Mouse (Mus musculus) T-helper 1 cell (primary cell): ENCODE measurements around the gene Atg9b.

ENCODE experiments used
- in situ Hi-C: fragments of 300-600 bp; cut with MboI, MseI; formaldehyde crosslinking; loops from one replicate; pipeline ENCODE4 v1.15.1; 2025; ENCODE audit warnings: high pct_unique_total_duplicates

Atg9b gene

DNA sequence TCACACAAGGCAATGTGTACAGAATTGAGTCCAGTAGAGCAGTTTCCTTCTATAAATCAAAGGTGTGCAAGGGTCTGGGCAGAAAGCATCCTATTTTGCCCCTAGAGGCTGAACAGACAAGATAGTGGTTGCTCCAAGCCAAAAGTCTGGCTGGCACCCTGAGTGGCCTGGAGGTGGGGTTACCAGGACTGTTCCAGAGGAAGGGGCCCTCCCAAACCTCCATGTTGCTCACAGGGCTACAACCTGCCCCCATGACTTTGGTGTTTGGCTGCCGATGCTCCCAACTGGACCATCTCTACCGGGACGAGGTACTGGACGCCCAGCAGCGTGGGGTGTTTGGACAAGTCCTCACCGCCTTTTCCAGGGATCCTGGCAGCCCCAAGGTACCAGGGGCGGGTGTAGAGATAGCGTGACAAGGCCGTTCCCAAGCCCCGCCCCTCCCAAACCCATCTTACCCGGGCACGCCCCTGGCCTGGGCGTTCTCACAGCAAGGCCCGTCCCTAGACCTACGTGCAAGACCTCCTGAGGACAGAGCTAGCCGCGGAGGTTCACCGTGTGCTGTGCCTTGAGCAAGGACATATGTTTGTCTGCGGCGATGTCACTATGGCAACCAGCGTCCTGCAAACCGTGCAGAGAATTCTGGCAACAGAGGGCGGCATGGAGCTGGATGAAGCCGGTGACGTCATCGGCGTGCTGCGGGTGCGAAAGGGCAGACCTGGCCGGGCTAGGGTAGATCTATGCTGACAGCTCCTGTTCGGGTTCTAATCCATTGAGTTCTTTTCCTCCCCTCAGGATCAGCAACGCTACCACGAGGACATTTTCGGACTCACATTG is 8.7 kb downstream of the Atg9b start:
- in situ Hi-C loops: loop anchor here (25.0 kb wide), 1 partner anchor 996 kb away; no protein-coding TSS in a partner anchor

DNA sequence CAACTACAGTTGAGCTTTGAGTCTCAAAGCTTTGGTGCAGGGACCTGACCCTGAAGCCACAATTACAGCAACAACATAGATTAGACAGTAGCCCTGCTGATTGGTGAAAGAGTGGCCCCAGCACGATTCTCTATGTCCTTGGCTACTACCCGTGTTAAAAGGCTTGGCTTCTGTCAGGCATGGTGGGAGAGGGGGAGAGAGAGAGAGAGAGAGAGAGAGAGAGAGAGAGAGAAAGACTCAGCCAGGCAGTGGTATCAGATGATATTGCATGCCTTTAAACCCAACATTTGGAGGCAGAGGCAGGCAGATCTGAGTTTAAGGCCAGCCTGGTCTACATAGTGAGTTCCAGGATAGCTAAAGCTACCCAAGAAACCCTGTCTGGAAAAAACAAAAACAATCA is 10.0 kb downstream of the Atg9b start:
- in situ Hi-C loops: loop anchor here (25.0 kb wide), 1 partner anchor 995 kb away; no protein-coding TSS in a partner anchor

DNA sequence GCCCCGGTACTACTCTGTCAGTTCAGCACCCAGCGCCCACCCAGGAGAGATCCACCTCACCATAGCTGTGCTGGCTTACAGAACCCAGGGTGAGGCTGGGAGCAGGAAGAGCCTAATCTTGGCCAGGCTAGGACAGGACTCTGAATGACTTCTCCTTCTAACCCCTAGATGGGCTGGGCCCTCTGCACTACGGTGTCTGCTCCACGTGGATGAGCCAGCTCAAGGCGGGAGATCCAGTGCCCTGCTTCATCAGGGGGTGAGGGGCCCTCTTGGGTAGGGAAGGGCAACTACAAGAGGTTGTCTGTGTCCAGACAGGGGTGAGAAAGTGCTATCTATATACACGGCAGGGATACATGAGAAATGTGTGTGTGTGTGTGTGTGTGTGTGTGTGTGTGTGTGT is 10.5 kb downstream of the Atg9b start:
- in situ Hi-C loops: loop anchor here (25.0 kb wide), 1 partner anchor 994 kb away; no protein-coding TSS in a partner anchor

DNA sequence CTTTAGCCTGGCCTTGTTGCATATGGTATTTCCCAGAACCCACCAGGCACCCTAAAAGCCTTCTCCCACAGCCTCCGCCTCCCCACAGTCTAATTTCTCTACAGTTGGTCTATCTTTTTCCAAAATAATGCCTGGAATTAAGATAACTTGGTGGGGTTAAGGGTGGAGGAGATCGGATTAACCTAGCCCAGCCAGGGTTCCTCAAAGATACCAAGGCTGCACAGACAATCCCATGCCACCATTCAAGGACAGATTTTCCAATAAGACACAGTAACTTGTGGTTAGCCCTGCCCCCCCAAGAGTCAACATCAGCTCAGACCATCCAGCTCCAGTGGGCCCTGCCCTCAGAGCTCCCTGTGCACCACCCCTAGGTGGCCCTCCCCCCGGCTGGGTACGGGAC is 11.4 kb downstream of the Atg9b start:
- in situ Hi-C loops: loop anchor here (25.0 kb wide), 1 partner anchor 993 kb away; no protein-coding TSS in a partner anchor

DNA sequence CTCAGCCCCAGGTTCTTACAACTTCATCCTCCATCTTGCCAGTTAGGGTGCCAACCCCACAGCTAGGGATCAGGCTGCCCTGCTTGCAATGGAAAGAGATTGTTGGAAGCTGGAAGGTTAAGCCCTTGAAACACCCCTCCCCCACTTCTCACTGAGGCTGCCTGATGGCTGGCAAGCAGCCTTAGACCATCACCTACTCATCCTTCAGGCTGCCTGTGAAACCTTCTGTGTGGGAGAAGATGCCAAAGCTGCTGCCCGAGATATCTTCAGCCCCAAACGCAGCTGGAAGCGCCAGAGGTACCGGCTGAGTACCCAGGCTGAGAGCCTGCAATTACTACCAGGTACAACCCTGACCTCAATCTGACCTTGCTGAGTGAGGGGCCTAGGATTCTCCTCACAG is 12.4 kb downstream of the Atg9b start:
- in situ Hi-C loops: loop anchor here (25.0 kb wide), 1 partner anchor 992 kb away; no protein-coding TSS in a partner anchor

DNA sequence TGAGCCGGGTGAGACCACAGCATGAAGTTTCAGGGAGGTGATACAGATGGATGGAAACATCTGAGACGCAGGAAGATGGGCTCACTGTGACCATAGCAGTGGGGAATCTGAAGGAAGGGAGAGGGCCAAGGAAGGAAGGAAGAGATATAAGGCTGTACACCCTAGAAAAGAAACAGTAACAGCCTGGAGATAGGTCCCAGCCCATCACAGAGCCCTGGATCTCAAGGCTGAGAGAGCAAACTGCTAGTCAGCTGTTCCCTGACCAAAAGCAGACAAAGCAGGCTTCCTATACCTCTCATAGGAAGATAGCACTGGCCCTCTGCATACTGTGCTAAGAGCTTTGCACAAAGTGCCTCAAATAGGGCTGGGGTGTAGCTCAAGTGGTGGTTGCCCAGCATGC is 13.2 kb downstream of the Atg9b start:
- in situ Hi-C loops: loop anchor here (25.0 kb wide), 1 partner anchor 991 kb away; no protein-coding TSS in a partner anchor

DNA sequence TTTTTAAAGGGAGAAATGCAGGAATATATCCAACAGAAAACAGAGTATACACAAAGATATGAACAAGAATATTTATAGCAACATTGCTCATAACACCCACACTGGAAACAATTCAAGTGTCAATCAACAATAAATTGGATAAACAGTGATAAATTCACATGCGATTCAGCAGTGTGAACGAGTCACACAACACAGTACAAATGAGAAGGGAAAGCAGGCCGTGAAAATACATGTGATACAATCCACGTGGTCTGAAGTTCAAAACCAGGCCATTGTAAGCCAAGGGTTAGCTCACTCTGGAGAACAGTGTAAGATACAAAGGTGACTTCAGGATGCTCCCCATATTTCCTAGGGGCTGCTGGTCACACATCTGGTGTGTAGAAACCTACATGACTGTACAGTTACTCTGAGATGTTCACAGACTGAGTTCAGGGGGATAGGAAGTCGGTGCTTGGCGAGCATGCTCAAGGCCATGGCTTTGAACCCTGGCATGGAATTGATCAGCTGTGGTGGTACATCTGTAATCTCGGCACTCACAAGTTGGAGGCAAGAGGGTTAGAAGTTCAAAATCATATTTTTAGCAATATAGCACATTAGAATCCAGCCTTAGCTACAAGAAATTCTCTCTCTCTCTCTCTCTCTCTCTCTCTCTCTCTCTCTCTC is 17.1 kb downstream of the Atg9b start:
- in situ Hi-C loops: loop anchor here (25.0 kb wide), 1 partner anchor 987 kb away; no protein-coding TSS in a partner anchor

DNA sequence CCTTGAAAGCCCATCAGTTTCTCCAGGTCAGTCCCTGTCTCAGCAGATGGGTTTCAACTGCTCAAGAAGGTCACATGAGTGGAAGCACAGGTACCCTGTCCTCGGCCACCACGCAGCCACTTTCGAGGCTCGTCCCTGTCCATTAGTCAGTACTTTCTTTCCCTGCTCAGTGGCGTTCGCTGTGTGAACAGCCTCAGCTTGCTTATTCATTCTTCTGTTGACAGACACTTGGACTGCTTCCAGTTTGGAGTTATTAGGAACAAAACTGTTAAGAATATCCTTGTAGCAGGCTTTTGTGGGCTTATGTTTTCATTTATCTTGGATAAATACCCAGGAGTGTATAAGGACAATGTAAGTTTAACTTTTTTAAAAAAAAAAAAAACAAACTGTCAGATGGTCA is 17.7 kb downstream of the Atg9b start:
- in situ Hi-C loops: no loop called here

DNA sequence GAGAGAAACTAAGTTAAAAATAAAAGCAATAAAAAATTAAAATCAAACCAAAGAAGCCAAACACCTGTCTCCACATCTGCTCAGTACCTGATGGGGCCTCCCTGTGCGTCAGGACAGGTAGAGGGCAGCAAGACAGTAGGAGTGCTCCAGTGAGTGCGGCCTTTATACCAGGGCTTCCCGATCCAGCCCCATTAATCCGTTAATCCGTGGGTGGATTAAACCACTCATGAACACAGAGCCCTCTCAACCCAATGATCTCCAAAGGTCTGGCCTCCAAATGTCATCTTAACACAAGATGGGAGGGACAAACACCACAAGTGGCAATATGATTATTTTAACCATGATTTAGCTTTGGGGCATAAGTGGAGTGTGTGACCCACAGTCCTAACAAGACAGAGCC is 18.1 kb downstream of the Atg9b start:
- in situ Hi-C loops: no loop called here

DNA sequence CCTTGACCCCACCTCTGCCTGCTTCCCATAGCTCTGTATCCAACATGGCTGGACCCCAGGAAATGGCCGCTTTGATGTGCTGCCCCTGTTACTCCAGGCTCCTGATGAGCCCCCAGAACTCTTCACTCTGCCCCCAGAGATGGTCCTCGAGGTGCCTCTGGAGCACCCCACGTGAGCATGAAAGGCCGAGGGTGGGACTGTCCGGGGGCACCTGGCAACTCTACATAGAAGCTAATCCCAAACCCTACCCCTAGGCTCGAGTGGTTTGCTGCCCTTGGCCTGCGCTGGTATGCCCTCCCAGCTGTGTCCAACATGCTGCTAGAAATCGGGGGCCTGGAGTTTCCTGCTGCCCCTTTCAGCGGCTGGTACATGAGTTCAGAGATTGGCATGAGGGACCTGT is 22.2 kb downstream of the Atg9b start:
- in situ Hi-C loops: no loop called here

DNA sequence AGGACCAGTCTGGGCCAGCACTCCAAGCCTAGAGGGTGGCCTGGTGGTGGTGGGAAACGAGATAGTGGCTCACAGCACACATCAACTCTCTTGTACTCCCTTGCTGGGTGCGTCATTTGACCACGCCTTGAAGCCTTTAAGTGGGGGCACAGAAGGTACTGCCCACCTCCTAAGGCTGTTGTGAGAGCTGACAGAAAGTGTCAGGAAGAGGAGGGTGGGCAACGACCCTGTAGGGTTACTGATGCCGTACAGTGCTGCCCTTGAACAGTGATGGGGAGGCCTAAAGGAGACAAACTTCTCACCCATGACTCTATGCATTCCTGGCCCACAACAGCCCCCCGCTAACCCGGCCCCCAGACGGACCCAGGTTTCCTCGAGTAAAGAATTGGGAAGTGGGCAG is 25.5 kb downstream of the Atg9b start:
- in situ Hi-C loops: no loop called here

DNA sequence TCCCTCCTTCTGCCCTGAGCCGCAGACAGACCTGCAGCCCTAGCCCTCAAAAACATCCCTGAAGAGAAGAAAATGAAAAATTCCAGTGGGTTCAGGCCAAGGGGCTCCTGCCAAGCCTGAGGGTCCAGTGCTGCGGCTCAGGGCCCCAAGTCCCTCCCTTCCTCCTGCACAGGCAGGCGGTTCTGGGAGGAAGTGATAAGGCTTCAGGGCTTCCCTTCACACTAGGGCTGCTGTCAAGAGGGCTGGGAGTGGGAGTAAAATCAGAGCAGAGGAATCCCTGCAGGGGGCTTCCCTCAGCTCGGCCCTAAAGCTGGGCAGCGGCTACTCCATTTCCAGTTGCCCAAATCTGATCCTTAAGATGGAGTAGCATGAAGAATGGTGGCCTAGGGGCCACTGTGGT is 26.4 kb downstream of the Atg9b start:
- in situ Hi-C loops: no loop called here

DNA sequence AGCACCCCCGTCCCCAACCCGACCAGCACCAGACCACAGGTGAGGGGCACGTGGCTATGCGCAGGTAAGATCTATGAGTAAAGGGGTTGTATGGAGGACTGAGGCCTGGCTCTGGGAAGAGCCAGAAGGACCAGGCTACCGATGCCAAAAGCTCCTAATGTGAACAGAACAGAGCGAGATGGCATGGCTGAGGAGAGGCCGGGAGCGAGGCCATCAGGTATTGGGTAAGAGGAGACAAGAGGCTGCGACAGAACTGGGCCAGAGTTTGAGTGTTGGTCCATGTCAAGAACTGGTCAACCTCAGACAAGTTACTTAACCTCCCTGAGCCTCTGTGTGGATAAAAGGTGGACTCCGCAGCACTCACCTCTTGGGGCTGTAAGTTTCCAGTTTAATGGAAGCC is 27.0 kb downstream of the Atg9b start:
- in situ Hi-C loops: loop anchor here (5.0 kb wide), 1 partner anchor 103 kb away; no protein-coding TSS in a partner anchor

DNA sequence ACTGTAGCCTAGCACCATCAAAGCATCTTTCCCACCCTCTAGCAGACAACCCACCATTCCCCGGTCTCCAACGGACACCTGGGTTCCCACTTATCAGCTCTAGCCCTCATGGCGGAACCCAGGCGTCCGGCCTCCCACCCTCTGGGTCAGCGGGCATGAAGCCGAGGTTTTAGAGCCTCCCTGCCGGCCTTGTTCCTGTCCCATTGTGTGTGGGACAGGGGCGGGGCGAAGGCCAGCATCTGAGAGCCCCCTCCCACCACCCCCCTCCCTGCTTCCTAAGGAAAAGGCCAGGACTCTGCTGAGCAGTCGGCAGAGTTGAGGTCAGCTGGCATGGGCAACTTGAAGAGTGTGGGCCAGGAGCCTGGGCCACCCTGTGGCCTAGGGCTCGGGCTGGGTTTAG is 27.4 kb downstream of the Atg9b start, which contains the start of gene Nos3:
TSS of gene Nos3 (plus strand) at position 303 of the 400 bp plus-strand sequence.
- in situ Hi-C loops: loop anchor here (5.0 kb wide), 1 partner anchor 102 kb away; no protein-coding TSS in a partner anchor

DNA sequence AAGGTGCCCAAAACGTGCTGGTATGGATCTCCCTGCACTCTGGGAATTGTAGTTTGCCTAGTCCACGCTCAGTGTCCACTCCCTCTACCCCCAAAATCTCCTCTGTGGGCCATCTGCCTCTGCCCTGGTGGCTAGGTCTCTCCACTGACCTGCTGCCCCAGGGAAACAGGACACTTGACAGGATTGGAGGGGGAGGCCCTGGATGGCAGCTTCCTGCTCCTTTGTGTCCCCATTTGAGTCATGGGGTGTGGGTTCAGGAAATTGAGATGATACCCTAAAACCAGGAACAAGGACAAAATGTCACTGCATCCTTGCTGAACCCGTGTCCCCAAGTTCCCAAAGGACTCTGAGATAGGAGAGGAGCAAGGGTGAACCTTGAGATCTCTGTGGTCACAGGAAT is 27.9 kb downstream of the Atg9b start:
- in situ Hi-C loops: loop anchor here (5.0 kb wide), 1 partner anchor 102 kb away; no protein-coding TSS in a partner anchor

DNA sequence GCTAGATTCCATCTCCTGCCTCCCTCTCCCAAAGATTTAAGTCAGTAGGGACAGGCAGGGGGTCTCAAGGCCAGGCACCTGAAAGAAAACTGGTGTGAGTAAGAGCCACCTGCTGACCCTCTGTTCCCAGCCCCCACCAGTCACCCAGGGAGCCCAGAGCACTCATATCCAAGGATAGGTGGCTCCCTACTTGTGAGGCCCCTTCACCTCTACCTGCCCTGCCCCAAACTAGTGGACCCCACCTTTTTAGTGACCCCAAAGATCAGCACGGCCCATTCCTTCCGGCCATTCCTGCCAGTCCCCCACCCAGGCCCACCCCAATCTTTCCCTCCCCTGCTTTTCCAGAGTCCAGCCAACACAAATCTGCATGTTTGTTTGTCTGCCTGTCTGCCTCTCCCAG is 28.5 kb downstream of the Atg9b start:
- in situ Hi-C loops: loop anchor here (5.0 kb wide), 1 partner anchor 101 kb away; no protein-coding TSS in a partner anchor

DNA sequence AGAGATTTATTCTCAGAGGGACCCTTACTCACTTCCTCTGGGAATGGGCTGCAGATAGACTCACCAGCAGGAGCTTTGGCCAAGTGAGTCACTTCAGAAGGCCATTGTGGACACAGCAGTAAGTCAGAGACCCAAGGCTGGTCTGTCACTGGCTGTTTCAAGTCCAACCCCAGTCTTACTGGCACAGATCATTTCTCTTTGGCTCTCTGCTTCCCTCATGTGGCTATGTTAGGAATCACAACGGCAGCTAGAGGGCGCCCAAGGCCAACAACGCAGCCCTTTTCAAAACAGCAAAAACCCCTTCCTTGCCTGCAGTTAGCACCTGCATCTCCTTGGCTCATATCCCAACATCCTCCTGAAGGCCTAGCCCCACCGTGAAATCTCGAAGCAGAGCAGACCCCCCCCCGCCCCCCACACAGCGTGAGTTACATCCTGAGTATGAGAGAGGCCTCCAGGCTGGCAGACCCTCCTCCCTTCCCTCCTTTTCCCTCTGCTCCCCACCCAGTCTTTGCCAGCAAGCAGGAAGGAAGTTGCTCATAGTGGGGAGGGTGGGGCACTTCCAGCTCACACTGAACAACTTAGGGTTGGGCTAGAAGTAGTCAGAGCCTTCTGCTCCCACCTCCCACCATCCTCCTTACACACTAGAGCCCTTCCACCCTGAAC is 31.0 kb downstream of the Atg9b start:
- in situ Hi-C loops: loop anchor here (5.0 kb wide), 1 partner anchor 99 kb away; no protein-coding TSS in a partner anchor

DNA sequence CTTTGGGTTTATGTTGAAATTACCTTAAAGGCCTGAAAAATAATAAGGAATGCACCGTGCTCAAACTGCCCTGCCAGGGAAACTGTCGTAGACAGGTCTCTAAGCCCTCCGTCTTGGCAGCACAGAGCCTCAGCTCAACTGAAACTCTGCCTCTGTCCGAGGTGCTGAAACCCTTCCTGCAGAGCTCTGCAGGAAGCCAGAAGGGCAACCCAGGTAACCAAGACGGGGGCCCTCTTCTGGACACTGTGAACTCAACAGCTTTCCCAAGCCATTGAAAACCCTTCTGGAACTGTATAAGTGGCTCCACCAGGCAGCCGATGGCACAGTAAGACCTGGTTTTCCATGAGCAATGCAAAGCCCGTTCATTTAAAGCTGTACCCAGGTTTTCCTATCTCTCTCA is 34.5 kb downstream of the Atg9b start:
- in situ Hi-C loops: no loop called here

DNA sequence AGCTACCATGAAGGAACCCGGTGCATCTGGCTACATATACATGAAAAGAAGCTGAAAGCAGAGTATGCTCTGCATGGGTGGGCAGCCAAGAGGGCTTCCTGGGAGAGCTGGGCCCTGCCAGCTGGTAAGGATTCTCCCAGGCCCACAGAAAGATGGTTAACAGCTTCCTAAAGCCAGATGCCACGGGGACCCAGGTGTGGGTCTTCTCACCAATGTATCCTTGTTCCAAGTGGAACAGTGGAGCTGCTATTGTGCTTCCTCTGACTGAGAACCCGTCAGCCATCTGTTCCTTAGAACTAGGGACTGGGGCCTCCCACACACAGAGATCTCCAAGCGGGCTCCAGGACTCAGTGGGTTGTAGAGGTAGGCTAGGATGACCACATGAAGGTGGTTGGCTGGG is 35.2 kb downstream of the Atg9b start:
- in situ Hi-C loops: no loop called here

DNA sequence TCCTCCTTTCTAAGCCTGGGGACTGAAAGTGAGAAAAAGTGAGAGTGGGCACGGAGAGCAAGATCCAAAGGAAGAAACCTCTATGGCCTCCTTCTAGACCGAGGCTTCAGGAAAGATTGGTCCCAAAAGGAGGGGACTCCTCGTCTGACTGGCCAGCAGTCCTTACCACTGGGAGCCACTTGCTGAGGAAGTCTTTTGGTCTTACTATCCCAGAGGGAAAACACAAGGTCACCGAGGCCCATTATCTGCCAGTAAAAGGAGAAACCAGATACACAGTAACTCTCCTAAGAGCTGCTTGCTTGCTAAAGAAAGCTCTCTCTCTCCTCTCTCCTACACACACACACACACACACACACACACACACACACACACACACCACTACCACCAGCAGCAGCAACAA is 38.6 kb downstream of the Atg9b start:
- in situ Hi-C loops: no loop called here

DNA sequence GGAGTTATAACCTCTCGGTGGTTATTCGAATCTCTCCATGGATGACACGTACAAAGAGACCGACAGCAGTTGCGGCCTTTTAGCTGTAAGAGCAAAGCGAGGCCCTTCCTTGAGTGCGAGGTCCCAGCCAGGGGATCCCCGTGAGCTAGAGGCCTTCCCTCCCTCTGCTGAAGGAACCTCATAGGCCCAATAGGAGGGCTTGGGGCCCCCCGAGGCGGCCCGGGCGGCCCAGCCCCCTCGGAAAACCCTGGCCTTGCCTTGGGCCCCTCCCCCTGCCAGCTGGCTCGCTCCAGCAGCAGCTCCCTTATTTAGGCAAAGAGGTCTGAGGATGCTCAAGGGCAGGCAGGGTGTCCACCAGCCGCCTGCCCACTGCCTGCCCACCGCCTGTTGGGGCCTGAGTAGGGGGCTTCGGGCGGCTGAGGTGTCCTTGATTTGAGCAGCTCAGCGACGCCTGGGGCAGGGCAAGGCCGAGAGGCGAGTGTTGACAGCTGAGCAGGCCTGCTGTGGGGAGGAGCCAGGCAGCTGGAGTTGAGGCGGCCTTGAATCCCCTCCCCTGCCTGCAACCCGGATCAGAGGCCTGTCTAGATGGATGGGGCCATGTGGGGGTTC is 39.6 kb downstream of the Atg9b start:
- in situ Hi-C loops: no loop called here
